Comparison of ENCODE assay signal across 8 mouse cellular contexts in the genomic region with DNA sequence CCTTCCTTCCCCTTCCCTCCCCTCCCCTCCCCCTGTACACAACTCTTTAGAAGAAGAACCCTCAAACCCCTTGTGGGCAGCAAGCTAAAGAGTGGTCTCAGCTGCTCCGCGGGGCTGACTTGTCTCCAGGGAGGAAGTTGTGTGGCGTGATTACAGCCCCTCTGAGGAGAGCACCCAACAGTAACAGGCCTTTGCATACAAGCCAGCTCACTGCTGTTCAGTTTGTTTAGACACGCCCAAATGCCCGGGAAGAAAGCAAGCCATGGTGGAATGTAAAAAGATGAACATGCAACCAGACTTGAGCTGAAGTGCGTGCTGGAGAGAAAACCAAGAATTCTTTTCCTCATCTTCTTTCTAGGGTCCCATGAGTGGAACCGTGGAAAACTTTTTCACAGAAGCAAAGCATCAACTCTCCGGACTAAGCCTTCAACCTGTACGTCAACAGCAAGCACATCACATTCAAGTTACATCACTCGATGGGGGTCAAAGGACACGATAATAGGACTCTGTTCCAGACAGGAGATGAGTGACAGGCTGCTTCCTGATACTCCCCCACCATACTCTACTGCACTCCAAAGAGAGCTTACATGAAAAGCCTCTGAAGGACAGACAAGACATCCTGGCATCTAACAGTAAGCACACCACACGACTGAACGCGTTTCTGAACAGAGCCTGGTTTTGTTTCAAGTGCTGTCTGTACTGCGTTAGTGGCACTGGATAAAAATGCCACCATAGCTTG.
DNase-seq lines count a peak whose midpoint lies in the region; ATAC-seq and TF ChIP-seq lines count a peak whose summit lies in the region.

No protein-coding gene starts in this region.

- ATAC-seq in heart, embryonic 11.5 days (replicated peaks; ENCODE audit: insufficient number of reproducible peaks, low FRiP score, low TSS enrichment) = peak; percentile 50
- ATAC-seq in embryonic facial prominence, embryonic 15.5 days (ENCODE audit: insufficient number of reproducible peaks, low FRiP score, low TSS enrichment, low read depth) = peak; percentile 48; the same call in 1 of the 2 replicates
- 0 out of 2 replicates have a peak, but pooled peaks have one; percentile 41 for ATAC-seq in liver, embryonic 15.5 days (ENCODE audit: insufficient read depth)
- no peak for ATAC-seq in frontal cortex, adult (ENCODE audit: low TSS enrichment)

- TF ChIP-seq CTCF in heart, adult 2 months (IDR thresholded peaks at IDR 0.05) = no peak

- H3K4me2 ChIP-seq in heart, embryonic 11.5 days = peak overlapping the region; percentile 38
- H3K4me2 ChIP-seq in embryonic facial prominence, embryonic 15.5 days (replicated peaks) = no peak overlapping the region
- H3K4me2 ChIP-seq in liver, embryonic 15.5 days = peak overlapping the region; percentile 41

- no peak for DNase-seq in heart, adult 2 months
- peak; percentile 39 for DNase-seq in CD4-positive helper T cell, adult 2 months (ENCODE audit: low read depth, low spot score)
- no peak for DNase-seq in layer of hippocampus, postnatal 36 days
- DNase-seq in layer of hippocampus, postnatal 14 days (ENCODE audit: low spot score in 2 of 2) = no peak

- no peak overlapping the region for H3K9ac ChIP-seq in heart, embryonic 11.5 days (ENCODE audit: low read depth, low read length)
- H3K9ac ChIP-seq in heart, adult 2 months (ENCODE audit: low read depth, low read length) = no peak overlapping the region
- no peak overlapping the region for H3K9ac ChIP-seq in embryonic facial prominence, embryonic 15.5 days
- H3K9ac ChIP-seq in liver, embryonic 15.5 days = no peak overlapping the region

- peaks cover 55% of the 10 kb centered on the region for H3K4me1 ChIP-seq in heart, embryonic 11.5 days (ENCODE audit: control insufficient read depth, insufficient read depth, low read length)
- H3K4me1 ChIP-seq in heart, adult 2 months (ENCODE audit: control insufficient read depth, insufficient read depth, low read length) = peaks cover 18% of the 10 kb centered on the region
- H3K4me1 ChIP-seq in embryonic facial prominence, embryonic 15.5 days = peaks cover 22% of the 10 kb centered on the region
- H3K4me1 ChIP-seq in liver, embryonic 15.5 days (replicated peaks) = peaks cover 42% of the 10 kb centered on the region

- 24% methylated on average over 15 of the region's 15 CpGs for WGBS in heart, embryonic 11.5 days (ENCODE audit: insufficient replicate concordance)
- 25% methylated on average over 15 of the region's 15 CpGs for WGBS in heart, adult 2 months
- 17% methylated on average over 15 of the region's 15 CpGs for WGBS in embryonic facial prominence, embryonic 15.5 days
- WGBS in liver, embryonic 15.5 days (ENCODE audit: insufficient replicate concordance) = 15% methylated on average over 15 of the region's 15 CpGs

- H3K36me3 ChIP-seq in heart, embryonic 11.5 days (ENCODE audit: control insufficient read depth, insufficient read depth, low read length) = no peaks in the 10 kb centered on the region
- H3K36me3 ChIP-seq in heart, adult 2 months (ENCODE audit: control insufficient read depth, insufficient read depth, low read length) = no peaks in the 10 kb centered on the region
- no peaks in the 10 kb centered on the region for H3K36me3 ChIP-seq in embryonic facial prominence, embryonic 15.5 days
- H3K36me3 ChIP-seq in liver, embryonic 15.5 days (replicated peaks) = no peaks in the 10 kb centered on the region

- H3K4me3 ChIP-seq in heart, embryonic 11.5 days (ENCODE audit: low read depth, low read length) = peak overlapping the region; percentile 5; the same call in 1 of the 2 replicates
- no peak overlapping the region for H3K4me3 ChIP-seq in heart, adult 2 months
- H3K4me3 ChIP-seq in embryonic facial prominence, embryonic 15.5 days (replicated peaks) = no peak overlapping the region
- no peak overlapping the region; the same call in 1 of the 2 replicates for H3K4me3 ChIP-seq in liver, embryonic 15.5 days (replicated peaks)

- TF ChIP-seq EP300 in heart, adult 2 months (IDR thresholded peaks at IDR 0.05; ENCODE audit: insufficient read depth, low read depth, low read length) = no peak

- TF ChIP-seq POLR2A in heart, adult 2 months (IDR thresholded peaks at IDR 0.05; ENCODE audit: insufficient read depth, low read depth, low read length) = no peak

- intact Hi-C loops in heart, adult 2 months (cut with DNase I) = loop anchor here (5.0 kb wide), 1 partner anchor 40 kb away; no protein-coding TSS in a partner anchor

- H3K27ac ChIP-seq in heart, embryonic 11.5 days (ENCODE audit: low read depth, low read length) = peak overlapping the region; percentile 64; the same call in 1 of the 2 replicates
- H3K27ac ChIP-seq in heart, adult 2 months = no peak overlapping the region
- 0 out of 2 replicates have a peak overlapping the region, but pooled peaks have one; percentile 17 for H3K27ac ChIP-seq in embryonic facial prominence, embryonic 15.5 days (replicated peaks)
- H3K27ac ChIP-seq in liver, embryonic 15.5 days (replicated peaks) = 0 out of 2 replicates have a peak overlapping the region, but pooled peaks have one; percentile 11

- no peaks in the 10 kb centered on the region for H3K9me3 ChIP-seq in heart, embryonic 11.5 days (replicated peaks; ENCODE audit: control insufficient read depth, low read length)
- H3K9me3 ChIP-seq in embryonic facial prominence, embryonic 15.5 days (replicated peaks) = no peaks in the 10 kb centered on the region
- H3K9me3 ChIP-seq in liver, embryonic 15.5 days (replicated peaks) = no peaks in the 10 kb centered on the region

- no peaks in the 10 kb centered on the region for H3K79me2 ChIP-seq in heart, adult 2 months (replicated peaks; ENCODE audit: control insufficient read depth, insufficient read depth, low read length)

- H3K27me3 ChIP-seq in heart, embryonic 11.5 days (ENCODE audit: control insufficient read depth, insufficient read depth, low read length) = no peaks in the 10 kb centered on the region
- H3K27me3 ChIP-seq in heart, adult 2 months (ENCODE audit: control insufficient read depth, insufficient read depth, low read length) = no peaks in the 10 kb centered on the region
- no peaks in the 10 kb centered on the region for H3K27me3 ChIP-seq in embryonic facial prominence, embryonic 15.5 days
- no peaks in the 10 kb centered on the region for H3K27me3 ChIP-seq in liver, embryonic 15.5 days
